Comparison of ENCODE assay signal across 23 mouse cellular contexts in genomic region chr19:60911653-60912052, GRCm38 (mm10).
"Had no signal": no experiment of that assay in that cellular context is flagged by ENCODE, and none has a peak within 500 bp of the region (broad histone marks: within the 10 kb centered on the region; RNA-seq: fewer than 3 reads in every experiment).

No protein-coding gene starts in this region.

- H3K9ac ChIP-seq: limb, embryonic 13.5 days; liver, embryonic 12.5 days; liver, embryonic 15.5 days; lung, embryonic 15.5 days; neural tube, embryonic 12.5 days; neural tube, embryonic 15.5 days had no signal

- H3K27ac ChIP-seq: kidney, postnatal 0 days; layer of hippocampus, adult 2 months; limb, embryonic 10.5 days; limb, embryonic 13.5 days; liver, embryonic 12.5 days; liver, embryonic 15.5 days; lung, embryonic 15.5 days; neural tube, embryonic 12.5 days; neural tube, embryonic 15.5 days; stomach, postnatal 0 days had no signal

- H3K4me2 ChIP-seq: limb, embryonic 13.5 days; liver, embryonic 12.5 days; liver, embryonic 15.5 days; lung, embryonic 15.5 days; midbrain, embryonic 11.5 days; neural tube, embryonic 12.5 days; neural tube, embryonic 15.5 days had no signal

- H3K27me3 ChIP-seq: limb, embryonic 13.5 days; liver, embryonic 12.5 days; liver, embryonic 15.5 days; lung, embryonic 15.5 days; neural tube, embryonic 12.5 days; neural tube, embryonic 15.5 days had no signal

- DNase-seq: kidney, postnatal 25 days; layer of hippocampus, adult 9-11 months; liver; lung, adult 18-20 months; lung, postnatal 10 days; lung, postnatal 4 days; midbrain, embryonic 14.5 days; right cerebral cortex, adult 18-20 months; right cerebral cortex, postnatal 14 days; right cerebral cortex, postnatal 4 days; thymus, adult 2 months; thymus, postnatal 25 days had no signal

- H3K4me3 ChIP-seq: layer of hippocampus, adult 2 months; limb, embryonic 10.5 days; limb, embryonic 13.5 days; liver, embryonic 12.5 days; liver, embryonic 15.5 days; lung, embryonic 15.5 days; neural tube, embryonic 12.5 days; neural tube, embryonic 15.5 days had no signal

- H3K36me3 ChIP-seq: limb, embryonic 10.5 days; limb, embryonic 13.5 days; liver, embryonic 12.5 days; liver, embryonic 15.5 days; lung, embryonic 15.5 days; neural tube, embryonic 12.5 days; neural tube, embryonic 15.5 days had no signal

- ATAC-seq: liver, embryonic 12.5 days had no signal

- H3K4me1 ChIP-seq: limb, embryonic 10.5 days; limb, embryonic 13.5 days; liver, embryonic 15.5 days; neural tube, embryonic 12.5 days; neural tube, embryonic 15.5 days had no signal

- H3K9me3 ChIP-seq: limb, embryonic 10.5 days; limb, embryonic 13.5 days; liver, embryonic 12.5 days; liver, embryonic 15.5 days; lung, embryonic 15.5 days; neural tube, embryonic 12.5 days; neural tube, embryonic 15.5 days had no signal
